Comparison of ENCODE assay signal across 12 mouse cellular contexts in the genomic region with DNA sequence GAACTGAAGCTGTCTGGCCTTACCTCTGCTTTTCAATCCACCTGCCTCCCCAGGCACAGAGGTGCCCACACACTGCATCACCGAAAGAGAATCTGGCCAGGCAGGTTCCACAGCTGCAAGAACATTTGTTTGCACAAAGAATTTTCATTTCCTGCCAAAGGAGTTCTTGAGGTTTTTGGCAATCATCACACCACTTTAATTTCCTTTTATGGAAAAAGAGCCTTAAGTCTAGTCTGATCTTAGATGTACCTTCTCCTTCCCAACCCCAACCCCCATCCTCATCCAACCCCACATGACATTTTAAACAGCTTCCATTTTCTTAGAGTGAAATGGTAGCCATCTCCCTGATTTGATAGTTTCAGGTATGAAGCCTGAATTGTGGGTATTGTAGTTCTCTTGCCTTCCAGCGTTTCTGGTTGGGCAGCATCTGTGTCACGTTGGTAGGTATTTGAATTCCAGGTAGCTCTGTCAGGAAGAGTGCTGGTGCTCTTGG.
DNase-seq lines count a peak whose midpoint lies in the region; ATAC-seq and TF ChIP-seq lines count a peak whose summit lies in the region.
"Had no signal": no experiment of that assay in that cellular context is flagged by ENCODE, and none has a peak within 500 bp of the region (broad histone marks: within the 10 kb centered on the region; RNA-seq: fewer than 3 reads in every experiment).

No protein-coding gene starts in this region.

- H3K27ac ChIP-seq in thymus, adult 2 months (ENCODE audit: control insufficient read depth, insufficient read depth, low read length): no peak overlapping the region
- no peak overlapping the region for H3K27ac ChIP-seq in kidney, embryonic 14.5 days (ENCODE audit: low read depth, low read length)
- no peak overlapping the region for H3K27ac ChIP-seq in layer of hippocampus, adult 2 months
- H3K27ac ChIP-seq: forebrain, embryonic 10.5 days; liver, embryonic 13.5 days; neural tube, embryonic 13.5 days had no signal

- H3K27me3 ChIP-seq in thymus, adult 2 months (ENCODE audit: control insufficient read depth, insufficient read depth, low read length): no peaks in the 10 kb centered on the region
- no peaks in the 10 kb centered on the region for H3K27me3 ChIP-seq in kidney, embryonic 14.5 days (ENCODE audit: control insufficient read depth, insufficient read depth, low read length)
- H3K27me3 ChIP-seq: liver, embryonic 13.5 days; neural tube, embryonic 13.5 days had no signal

- H3K4me3 ChIP-seq in thymus, adult 2 months (ENCODE audit: control insufficient read depth, insufficient read depth, low read length): no peak overlapping the region
- no peak overlapping the region; the same call in 1 of the 2 replicates for H3K4me3 ChIP-seq in kidney, embryonic 14.5 days (ENCODE audit: low read length)
- H3K4me3 ChIP-seq in layer of hippocampus, adult 2 months: no peak overlapping the region
- H3K4me3 ChIP-seq: forebrain, embryonic 10.5 days; liver, embryonic 13.5 days; neural tube, embryonic 13.5 days had no signal

- no peak for TF ChIP-seq CTCF in thymus, adult 2 months (IDR thresholded peaks at IDR 0.05; ENCODE audit: borderline replicate concordance, control insufficient read depth, extremely low read depth, insufficient read depth, low read length, poor library complexity)
- no peak for TF ChIP-seq CTCF in layer of hippocampus, adult 2 months (conservative IDR thresholded peaks at IDR 0.05)

- H3K9ac ChIP-seq in kidney, embryonic 14.5 days (ENCODE audit: low read depth, low read length): no peak overlapping the region
- H3K9ac ChIP-seq: liver, embryonic 13.5 days; neural tube, embryonic 13.5 days had no signal

- 48% methylated on average over 3 of the region's 3 CpGs for WGBS in thymus, adult 2 months
- 53% methylated on average over 3 of the region's 3 CpGs for WGBS in kidney, embryonic 14.5 days

- H3K36me3 ChIP-seq in thymus, adult 2 months (ENCODE audit: control insufficient read depth, insufficient read depth, low read length): no peaks in the 10 kb centered on the region
- H3K36me3 ChIP-seq in kidney, embryonic 14.5 days (ENCODE audit: control insufficient read depth, insufficient read depth, low read length): no peaks in the 10 kb centered on the region
- H3K36me3 ChIP-seq: forebrain, embryonic 10.5 days; G1E; liver, embryonic 13.5 days; neural tube, embryonic 13.5 days had no signal

- 0 out of 2 replicates have a peak, but pooled peaks cover 2% of the 10 kb centered on the region for H3K4me1 ChIP-seq in thymus, adult 2 months (replicated peaks; ENCODE audit: control insufficient read depth, insufficient read depth, low read length)
- H3K4me1 ChIP-seq in kidney, embryonic 14.5 days (ENCODE audit: control insufficient read depth, insufficient read depth, low read length): no peaks in the 10 kb centered on the region
- H3K4me1 ChIP-seq: forebrain, embryonic 10.5 days; liver, embryonic 13.5 days; neural tube, embryonic 13.5 days had no signal

- TF ChIP-seq POLR2A in thymus, adult 2 months (IDR thresholded peaks at IDR 0.05; ENCODE audit: control insufficient read depth, extremely low read depth, insufficient read depth, low read length, poor library complexity): no peak

- H3K9me3 ChIP-seq in kidney, embryonic 14.5 days (ENCODE audit: control insufficient read depth, low read length): no peaks in the 10 kb centered on the region
- H3K9me3 ChIP-seq: forebrain, embryonic 10.5 days; G1E; liver, embryonic 13.5 days; neural tube, embryonic 13.5 days had no signal

- peak; percentile 73; the same call in 1 of the 2 replicates for ATAC-seq in kidney, embryonic 14.5 days (ENCODE audit: low FRiP score, low TSS enrichment)
- no peak for ATAC-seq in erythroblast, adult 5-6 weeks (replicated peaks; ENCODE audit: low FRiP score, poor library complexity, severe bottlenecking)

- H3K4me2 ChIP-seq in kidney, embryonic 14.5 days (replicated peaks; ENCODE audit: low read depth, low read length): no peak overlapping the region
- H3K4me2 ChIP-seq: liver, embryonic 13.5 days; neural tube, embryonic 13.5 days had no signal

- DNase-seq in thymus, adult 2 months: peak; percentile 3
- no peak for DNase-seq in thymus, postnatal 10 days (ENCODE audit: low spot score in 2 of 2)
- DNase-seq in lung, postnatal 25 days (ENCODE audit: low spot score): peak; percentile 88
- DNase-seq in left cerebral cortex, adult 11 months (ENCODE audit: low spot score): no peak
- DNase-seq in layer of hippocampus, adult 2 months (ENCODE audit: low spot score in 2 of 2): no peak
- no peak for DNase-seq in spleen, adult 12 weeks (ENCODE audit: low spot score)
- DNase-seq: liver, embryonic 13.5 days had no signal

Comparison
In these comparisons a context has a peak if more than half of its experiments do, and no peak if none do; other contexts are left out.
1. DNase-seq: peak in thymus, adult 2 months (single experiment) and lung, postnatal 25 days (single experiment); none in thymus, postnatal 10 days (0 of 2), left cerebral cortex, adult 11 months (single experiment), layer of hippocampus, adult 2 months (0 of 2) and spleen, adult 12 weeks (single experiment).